ENCODE assay signal across 8 mouse cellular contexts in the genomic region with DNA sequence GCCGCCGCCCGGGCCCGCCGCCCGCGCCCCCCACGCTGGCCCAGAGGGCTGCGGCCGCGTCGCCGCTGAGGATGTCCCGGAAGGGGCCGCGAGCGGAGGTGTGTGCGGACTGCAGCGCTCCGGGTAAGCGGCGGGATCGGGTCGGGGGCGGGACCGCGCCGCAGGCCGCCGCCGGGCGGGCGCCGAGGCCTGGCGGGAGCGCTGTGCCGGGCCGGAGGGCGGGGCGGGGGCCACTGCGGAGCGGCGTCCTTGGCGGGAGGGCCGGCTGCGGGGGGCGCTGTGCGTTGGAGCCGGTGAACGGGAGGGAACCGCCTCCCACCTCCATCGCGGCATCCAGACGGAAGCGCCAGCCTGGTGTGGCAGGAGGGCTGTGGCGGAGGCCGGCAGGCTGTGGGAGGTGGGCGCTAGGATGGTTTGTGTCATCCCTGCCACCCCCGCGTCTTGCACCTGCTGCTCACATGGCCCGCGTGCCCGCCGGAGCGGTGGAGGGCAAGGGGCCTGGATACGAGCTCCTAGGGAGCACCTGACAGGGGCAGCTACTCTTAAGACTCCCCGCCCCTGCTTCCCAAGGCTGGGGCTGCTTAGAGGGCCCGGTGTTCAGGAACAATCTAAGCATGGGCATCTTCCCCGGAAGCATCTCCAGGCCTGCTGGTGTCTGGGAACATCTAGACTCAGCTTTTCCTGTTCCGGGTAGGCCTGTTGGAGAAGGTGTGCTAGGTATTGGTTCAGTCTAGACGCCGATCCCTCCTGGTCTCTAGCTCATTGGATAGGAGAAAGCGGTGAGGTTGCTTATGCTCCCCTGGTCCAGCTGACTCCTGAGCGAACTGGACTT. TPM values are rescaled to one million over a fixed set of nuclear protein-coding genes. Genes with fewer than 3 reads are reported as not detected.
DNase-seq lines count a peak whose midpoint lies in the region; ATAC-seq lines count a peak whose summit lies in the region.

A gene (plus strand): TSS at position 51 of the 832 bp plus-strand sequence.

- H3K9ac ChIP-seq in limb, embryonic 13.5 days, result peak within 1 kb of the TSS; percentile 93
- peak within 1 kb of the TSS; percentile 96 for H3K9ac ChIP-seq in midbrain, embryonic 16.5 days (ENCODE audit: low read depth, low read length)

- H3K9me3 ChIP-seq in limb, embryonic 13.5 days, result no peaks in the 10 kb centered on the region
- no peaks in the 10 kb centered on the region for H3K9me3 ChIP-seq in midbrain, embryonic 16.5 days (replicated peaks; ENCODE audit: control insufficient read depth, low read length, poor library complexity, severe bottlenecking)

- H3K27ac ChIP-seq in limb, embryonic 13.5 days, result peak within 1 kb of the TSS; percentile 95
- H3K27ac ChIP-seq in midbrain, embryonic 16.5 days (ENCODE audit: low read length), result peak within 1 kb of the TSS; percentile 92

- peaks cover 74% of the 10 kb centered on the region for H3K4me1 ChIP-seq in limb, embryonic 13.5 days
- peaks cover 46% of the 10 kb centered on the region for H3K4me1 ChIP-seq in midbrain, embryonic 16.5 days (ENCODE audit: control insufficient read depth, insufficient read depth, low read length)

- H3K4me3 ChIP-seq in limb, embryonic 13.5 days, result peak within 1 kb of the TSS; percentile 94
- H3K4me3 ChIP-seq in midbrain, embryonic 16.5 days (ENCODE audit: low read depth, low read length), result peak within 1 kb of the TSS; percentile 68

- 2% methylated on average over 42 of the region's 74 CpGs for WGBS in limb, embryonic 13.5 days
- WGBS in midbrain, embryonic 16.5 days, result 1% methylated on average over 49 of the region's 74 CpGs

- DNase-seq in ovary, adult 18-20 months (ENCODE audit: low spot score), result peak; percentile 25
- no peak for DNase-seq in ovary, postnatal 10 days (ENCODE audit: low spot score)
- peak; percentile 71 to 76 for DNase-seq in cerebellum, postnatal 10 days
- DNase-seq in gastrocnemius, postnatal 10 days, result peak; percentile 62
- peak; percentile 66 for DNase-seq in induced T-regulatory cell, adult 2 months (ENCODE audit: low read depth)
- peak; percentile 66 for DNase-seq in testis, postnatal 14 days (ENCODE audit: low spot score)

- no peaks in the 10 kb centered on the region; the same call in 1 of the 2 replicates for H3K36me3 ChIP-seq in limb, embryonic 13.5 days
- H3K36me3 ChIP-seq in midbrain, embryonic 16.5 days (ENCODE audit: control insufficient read depth, insufficient read depth, low read length), result no peaks in the 10 kb centered on the region

- no peak for ATAC-seq in limb, embryonic 13.5 days (ENCODE audit: low FRiP score, low read depth)
- no peak for ATAC-seq in midbrain, embryonic 16.5 days

- H3K27me3 ChIP-seq in limb, embryonic 13.5 days, result no peaks in the 10 kb centered on the region
- no peaks in the 10 kb centered on the region for H3K27me3 ChIP-seq in midbrain, embryonic 16.5 days (ENCODE audit: control insufficient read depth, insufficient read depth, low read depth, low read length)

- H3K4me2 ChIP-seq in limb, embryonic 13.5 days (replicated peaks), result peak within 1 kb of the TSS; percentile 96
- H3K4me2 ChIP-seq in midbrain, embryonic 16.5 days (ENCODE audit: low read length), result peak within 1 kb of the TSS; percentile 94

RNA-seq across cellular contexts. Expression of the gene that starts here (rescaled TPM):
- total RNA-seq in gastrocnemius, postnatal 10 days (2021), result 10 to 100 TPM; 31.5 to 39.9 TPM
- polyA plus RNA-seq in limb, embryonic 13.5 days (2015; fragmentation: Nextera tagmentation; extraction: Ambion mirVana), result 9.8 and 10.9 TPM in 2 replicates
- 15.9 and 17.3 TPM in 2 replicates for polyA plus RNA-seq in midbrain, embryonic 16.5 days (2015; fragmentation: Nextera tagmentation; extraction: Ambion mirVana)
